Mouse (Mus musculus) cortical plate, adult 2 months (tissue): ENCODE measurements around the gene Nrip1.

ENCODE experiments used
- CTCF ChIP-seq: fragments of 200-500 bp; IDR thresholded peaks from 2 replicates; pipeline ENCODE4 v1.5.1; 2011; ENCODE audit warnings: mild to moderate bottlenecking, control low read depth, low read length; ENCODE audit not compliant: insufficient read depth; ENCODE audit errors: extremely low read depth
- POLR2A ChIP-seq: fragments of 200-500 bp; IDR thresholded peaks from 2 replicates; pipeline ENCODE4 v1.6.1; 2011; ENCODE audit warnings: mild to moderate bottlenecking, low read length, control low read depth; ENCODE audit not compliant: insufficient read depth; ENCODE audit errors: extremely low read depth

DNA sequence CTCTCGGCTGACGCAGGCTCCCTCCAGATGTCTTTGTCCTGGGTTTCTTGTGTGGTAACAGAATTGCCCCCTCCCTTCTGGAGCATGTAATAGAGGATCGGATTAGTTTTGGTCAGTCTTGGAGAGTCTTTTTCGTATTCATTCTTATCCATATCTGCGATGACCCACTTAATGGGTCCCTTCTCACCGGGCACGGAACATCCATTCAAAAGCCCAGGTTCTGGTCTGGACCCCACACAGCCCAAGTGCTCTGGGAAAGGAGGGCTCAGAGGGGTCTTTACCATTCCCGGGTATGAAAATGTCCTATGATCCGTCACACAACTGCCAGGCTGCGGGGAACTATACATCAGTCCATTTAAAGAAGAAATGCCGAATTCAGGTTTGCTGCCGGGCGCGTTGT is 82.3 kb downstream of the Nrip1 start:
- TF ChIP-seq POLR2A (no peak), CTCF (no peak)
